Comparison of ENCODE assay signal across 15 mouse cellular contexts in the genomic region with DNA sequence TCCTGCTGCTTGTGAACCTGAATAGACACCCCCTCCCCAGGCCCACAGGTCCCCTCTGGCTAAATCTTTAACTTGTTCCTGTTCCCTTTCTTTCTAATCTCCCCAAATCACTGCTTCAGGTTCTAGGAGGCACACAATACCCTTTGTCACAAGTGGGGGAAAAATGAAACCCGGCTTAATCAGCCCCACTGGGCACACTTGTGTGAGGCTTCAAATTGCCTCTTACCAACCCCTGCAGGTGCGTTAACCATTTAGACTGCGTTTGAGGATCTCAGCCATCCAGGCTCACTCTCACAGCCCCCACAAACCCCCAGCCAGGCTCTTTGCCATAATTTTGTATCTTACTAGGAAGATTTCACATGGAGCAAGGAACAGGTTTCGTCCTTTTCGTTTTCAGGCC.
"Had no signal": no experiment of that assay in that cellular context is flagged by ENCODE, and none has a peak within 500 bp of the region (broad histone marks: within the 10 kb centered on the region; RNA-seq: fewer than 3 reads in every experiment).

No protein-coding gene starts in this region.

- DNase-seq: kidney, adult 18-20 months; kidney, postnatal 10 days; kidney, postnatal 4 days; liver, embryonic 13.5 days; liver, postnatal 0 days; lung, postnatal 10 days; right cerebral cortex, postnatal 14 days; thymus, adult 2 months; thymus, postnatal 36 days had no signal

- H3K9ac ChIP-seq: limb, embryonic 15.5 days; liver, embryonic 13.5 days; liver, postnatal 0 days; midbrain, embryonic 12.5 days; stomach, embryonic 15.5 days had no signal

- H3K36me3 ChIP-seq: limb, embryonic 15.5 days; liver, embryonic 13.5 days; midbrain, embryonic 12.5 days; stomach, embryonic 15.5 days had no signal

- H3K4me1 ChIP-seq: limb, embryonic 15.5 days; liver, embryonic 13.5 days; megakaryocyte, embryonic 14.5 days; stomach, embryonic 15.5 days had no signal

- H3K27me3 ChIP-seq: limb, embryonic 15.5 days; liver, embryonic 13.5 days; megakaryocyte, embryonic 14.5 days; midbrain, embryonic 12.5 days; stomach, embryonic 15.5 days had no signal

- H3K27ac ChIP-seq: layer of hippocampus, adult 2 months; limb, embryonic 15.5 days; liver, embryonic 13.5 days; macrophage; midbrain, embryonic 12.5 days; stomach, embryonic 15.5 days had no signal

- H3K4me3 ChIP-seq: layer of hippocampus, adult 2 months; limb, embryonic 15.5 days; liver, embryonic 13.5 days; megakaryocyte, embryonic 14.5 days; midbrain, embryonic 12.5 days; stomach, embryonic 15.5 days had no signal

- H3K4me2 ChIP-seq: limb, embryonic 15.5 days; liver, embryonic 13.5 days; midbrain, embryonic 12.5 days; stomach, embryonic 15.5 days had no signal

- H3K9me3 ChIP-seq: limb, embryonic 15.5 days; liver, embryonic 13.5 days; megakaryocyte, embryonic 14.5 days; midbrain, embryonic 12.5 days; stomach, embryonic 15.5 days had no signal

- ATAC-seq: liver, postnatal 0 days had no signal
